Mouse (Mus musculus) midbrain, embryonic 11.5 days (tissue): ENCODE data around the gene Serpina5. TPM values are rescaled to one million over a fixed set of nuclear protein-coding genes. Genes with fewer than 3 reads are reported as not detected.
"Not testable (repeated sequence)": the region's sequence is repeated elsewhere in the genome, so short reads cannot be mapped to it uniquely, and the experiment has no call there.

Experiments
- ATAC-seq: fragments of 200-750 bp; cut with Nextera tagmentation; 2 replicates; pipeline ENCODE4 v1.8.0; 2017; ENCODE audit warnings: moderate TSS enrichment, moderate library complexity; ENCODE audit not compliant: low FRiP score
- DNase-seq: peaks from one replicate; pipeline ENCODE4 v3.0.0; 2015; ENCODE audit warnings: low spot score; ENCODE audit errors: missing footprints
- H3K27ac ChIP-seq: fragments of 300-500 bp; sonication (generic); 2 replicates; pipeline ENCODE4 v1.5.1; 2014; ENCODE audit warnings: low read depth, low read length
- H3K27me3 ChIP-seq: fragments of 300-500 bp; sonication (generic); 2 replicates; pipeline ENCODE4 v1.6.1; 2014; ENCODE audit warnings: mild to moderate bottlenecking, low read length, moderate library complexity, mixed read lengths; ENCODE audit not compliant: control insufficient read depth, insufficient read depth
- H3K36me3 ChIP-seq: fragments of 300-500 bp; sonication (generic); 2 replicates; pipeline ENCODE4 v1.6.1; 2014; ENCODE audit warnings: mild to moderate bottlenecking, low read length, moderate library complexity, mixed read lengths; ENCODE audit not compliant: control insufficient read depth, insufficient read depth
- H3K4me1 ChIP-seq: fragments of 300-500 bp; sonication (generic); 2 replicates; pipeline ENCODE4 v1.6.1; 2014; ENCODE audit warnings: low read length; ENCODE audit not compliant: control insufficient read depth, insufficient read depth
- H3K4me2 ChIP-seq: fragments of 300-500 bp; sonication (generic); 2 replicates; pipeline ENCODE4 v1.6.1; 2014; ENCODE audit warnings: mild to moderate bottlenecking, moderate library complexity
- H3K4me3 ChIP-seq: fragments of 300-500 bp; sonication (generic); 2 replicates; pipeline ENCODE4 v1.5.1; 2014; ENCODE audit warnings: low read depth, low read length
- H3K9ac ChIP-seq: fragments of 300-500 bp; sonication (generic); 2 replicates; pipeline ENCODE4 v1.6.1; 2014; ENCODE audit warnings: low read length
- H3K9me3 ChIP-seq: fragments of 300-500 bp; sonication (generic); 2 replicates; pipeline ENCODE4 v1.6.1; 2016; ENCODE audit warnings: low read length; ENCODE audit not compliant: control insufficient read depth
- WGBS: fragments of 180-500 bp; shearing (Covaris S2); extraction: QIAGEN DNeasy Blood & Tissue Kit; methylation state at CpG from one replicate; pipeline ENCODE4 v1.1.7; 2014; 5-methylcytosine and 5-hydroxymethylcytosine counted together
- polyA plus RNA-seq: library from polyadenylated mRNA; unstranded; fragments of >200 nt; fragmentation: Nextera tagmentation; extraction: Ambion mirVana; gene quantifications from 2 replicates; pipeline ENCODE4 v1.2.1, GENCODE M21; 2014

Gene Serpina5
- polyA plus RNA-seq, 1 experiment from 2014 or later, result not detected

- Histone ChIP-seq H3K4me1 (no peaks in the 10 kb centered on the region), H3K36me3 (no peaks in the 10 kb centered on the region), H3K27ac (no peak overlapping the region), H3K4me3 (no peak overlapping the region), H3K9me3 (no peaks in the 10 kb centered on the region), H3K4me2 (no peak overlapping the region), H3K27me3 (no peaks in the 10 kb centered on the region), H3K9ac (no peak overlapping the region)
- DNase-seq (peak; percentile 84), ATAC-seq (0 out of 2 replicates have a peak, but pooled peaks have one; percentile 10)
- WGBS, result 47% methylated on average over 4 of the region's 4 CpGs
Measured at GRCm38 (mm10) chr12:104067549-104067948, 33.4 kb upstream of the Serpina5 start.

DNA sequence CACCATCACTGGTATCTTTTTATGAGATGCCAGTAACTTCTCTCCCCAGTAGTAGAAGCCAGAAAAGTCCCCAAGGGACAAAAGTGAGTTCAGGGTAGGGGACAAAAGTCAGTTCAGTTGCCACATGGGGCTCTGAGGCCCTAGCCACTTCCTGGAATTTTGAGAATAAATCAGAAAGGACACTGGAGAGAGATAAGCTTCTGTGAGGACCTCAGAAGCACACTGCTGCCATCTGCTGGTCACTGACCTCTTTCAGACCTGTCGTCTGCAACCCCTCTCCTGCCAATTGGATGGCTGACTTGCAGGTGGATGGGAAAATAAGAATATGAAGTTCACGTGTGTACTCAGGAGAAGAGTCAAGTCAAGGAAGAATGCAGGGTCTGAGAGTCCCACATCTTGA lies 31.3 kb upstream of the Serpina5 start:
- Histone ChIP-seq H3K36me3 (no peaks in the 10 kb centered on the region), H3K4me3 (no peak overlapping the region)

GRCm38 (mm10) chr12:104071708-104072107 lies 29.2 kb upstream of the Serpina5 start:
- Histone ChIP-seq H3K36me3 (no peaks in the 10 kb centered on the region), H3K27ac (no peak overlapping the region), H3K9me3 (no peaks in the 10 kb centered on the region), H3K9ac (no peak overlapping the region), H3K27me3 (no peaks in the 10 kb centered on the region), H3K4me2 (no peak overlapping the region), H3K4me1 (no peaks in the 10 kb centered on the region), H3K4me3 (no peak overlapping the region)
- DNase-seq (no peak), ATAC-seq (no peak)
- WGBS, result 50% methylated on average over 1 of the region's 1 CpGs

More for the DNA sequence above, 31.3 kb upstream of the Serpina5 start:
- peak; percentile 68 for ATAC-seq
- no peaks in the 10 kb centered on the region for H3K27me3 ChIP-seq
- no peaks in the 10 kb centered on the region for H3K4me1 ChIP-seq
- WGBS, result 19% methylated on average over 2 of the region's 2 CpGs
- no peak overlapping the region for H3K9ac ChIP-seq
- DNase-seq, result peak; percentile 97
- no peak overlapping the region for H3K4me2 ChIP-seq
- no peak overlapping the region for H3K27ac ChIP-seq
- H3K9me3 ChIP-seq, result no peaks in the 10 kb centered on the region

GRCm38 (mm10) chr12:104072286-104072685 lies 28.6 kb upstream of the Serpina5 start:
- H3K4me1 ChIP-seq, result no peaks in the 10 kb centered on the region
- 69% methylated on average over 5 of the region's 5 CpGs for WGBS
- ATAC-seq (no peak), DNase-seq (no peak)
- no peak overlapping the region for H3K4me2 ChIP-seq
- no peaks in the 10 kb centered on the region for H3K27me3 ChIP-seq
- no peaks in the 10 kb centered on the region for H3K9me3 ChIP-seq
- H3K4me3 ChIP-seq, result no peak overlapping the region
- no peak overlapping the region for H3K27ac ChIP-seq
- no peaks in the 10 kb centered on the region for H3K36me3 ChIP-seq
- H3K9ac ChIP-seq, result no peak overlapping the region

GRCm38 (mm10) chr12:104090119-104090518 lies 10.8 kb upstream of the Serpina5 start:
- Histone ChIP-seq H3K9ac (no peak overlapping the region), H3K27me3 (no peaks in the 10 kb centered on the region), H3K4me3 (no peak overlapping the region), H3K27ac (no peak overlapping the region), H3K4me2 (no peak overlapping the region), H3K4me1 (no peaks in the 10 kb centered on the region), H3K9me3 (no peaks in the 10 kb centered on the region), H3K36me3 (no peaks in the 10 kb centered on the region)
- ATAC-seq (no peak), DNase-seq (no peak)
- WGBS, result 76% methylated on average over 2 of the region's 2 CpGs

GRCm38 (mm10) chr12:104091303-104091702 lies 9.6 kb upstream of the Serpina5 start:
- WGBS, result 97% methylated on average over 1 of the region's 1 CpGs
- Histone ChIP-seq H3K27me3 (no peaks in the 10 kb centered on the region), H3K9me3 (no peaks in the 10 kb centered on the region), H3K4me2 (no peak overlapping the region), H3K36me3 (no peaks in the 10 kb centered on the region), H3K4me1 (no peaks in the 10 kb centered on the region), H3K4me3 (no peak overlapping the region), H3K27ac (no peak overlapping the region), H3K9ac (no peak overlapping the region)
- no peak for ATAC-seq
- DNase-seq, result no peak

DNA sequence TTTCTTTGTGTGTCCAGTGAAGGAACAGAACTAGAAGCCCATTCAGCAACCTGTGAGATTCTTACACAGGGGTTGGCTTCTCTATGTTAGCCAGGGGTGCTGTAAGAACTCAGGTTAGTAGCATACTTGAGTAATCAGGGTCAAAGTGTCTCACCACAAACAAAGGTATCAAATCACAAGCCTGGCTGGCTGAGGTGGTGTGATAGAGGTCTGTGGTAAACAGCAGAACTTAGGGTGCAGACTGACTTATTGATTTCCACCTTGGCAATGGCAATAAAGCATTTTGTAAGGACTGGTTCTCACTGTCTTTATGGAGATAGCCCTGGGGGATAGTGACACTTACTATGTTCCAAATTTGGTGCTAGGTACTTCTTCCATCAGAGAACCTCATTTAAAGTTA lies 4.9 kb downstream of the Serpina5 start:
- Histone ChIP-seq H3K9ac (no peak overlapping the region), H3K36me3 (no peaks in the 10 kb centered on the region), H3K4me1 (no peaks in the 10 kb centered on the region), H3K9me3 (no peaks in the 10 kb centered on the region), H3K27me3 (no peaks in the 10 kb centered on the region), H3K27ac (no peak overlapping the region), H3K4me3 (no peak overlapping the region), H3K4me2 (no peak overlapping the region)
- DNase-seq (no peak), ATAC-seq (no peak)

DNA sequence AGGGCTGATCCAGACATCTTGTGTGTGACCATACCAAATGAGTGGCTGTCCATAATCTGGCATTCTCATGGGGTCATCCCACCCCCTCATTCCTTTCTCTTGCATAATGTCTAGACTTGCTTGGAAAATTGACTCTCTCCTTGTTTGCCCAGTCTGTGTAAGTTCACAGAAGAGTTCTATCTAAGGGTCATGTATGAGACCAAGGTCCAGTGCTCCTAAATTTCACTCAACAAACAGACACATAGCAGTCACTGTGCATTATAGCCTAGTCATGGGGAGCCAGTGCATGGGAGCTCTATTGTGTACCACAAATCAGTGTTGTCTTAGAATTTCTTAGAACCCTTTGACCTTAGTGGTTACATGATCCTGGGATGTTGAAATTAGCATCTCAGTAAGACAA lies 6.0 kb downstream of the Serpina5 start:
- Histone ChIP-seq H3K27ac (no peak overlapping the region), H3K9ac (no peak overlapping the region), H3K4me1 (no peaks in the 10 kb centered on the region), H3K27me3 (no peaks in the 10 kb centered on the region), H3K9me3 (no peaks in the 10 kb centered on the region), H3K36me3 (no peaks in the 10 kb centered on the region), H3K4me2 (no peak overlapping the region), H3K4me3 (no peak overlapping the region)
- DNase-seq (no peak), ATAC-seq (no peak)

- no peak overlapping the region for H3K27ac ChIP-seq
- H3K4me2 ChIP-seq, result no peak overlapping the region
- H3K36me3 ChIP-seq, result no peaks in the 10 kb centered on the region
- no peak overlapping the region for H3K4me3 ChIP-seq
- H3K27me3 ChIP-seq, result no peaks in the 10 kb centered on the region
- no peak overlapping the region for H3K9ac ChIP-seq
- H3K9me3 ChIP-seq, result no peaks in the 10 kb centered on the region
- 77% methylated on average over 2 of the region's 2 CpGs for WGBS
- no peaks in the 10 kb centered on the region for H3K4me1 ChIP-seq
- DNase-seq (no peak), ATAC-seq (no peak)
Measured at GRCm38 (mm10) chr12:104108507-104108906, 7.6 kb downstream of the Serpina5 start.

DNA sequence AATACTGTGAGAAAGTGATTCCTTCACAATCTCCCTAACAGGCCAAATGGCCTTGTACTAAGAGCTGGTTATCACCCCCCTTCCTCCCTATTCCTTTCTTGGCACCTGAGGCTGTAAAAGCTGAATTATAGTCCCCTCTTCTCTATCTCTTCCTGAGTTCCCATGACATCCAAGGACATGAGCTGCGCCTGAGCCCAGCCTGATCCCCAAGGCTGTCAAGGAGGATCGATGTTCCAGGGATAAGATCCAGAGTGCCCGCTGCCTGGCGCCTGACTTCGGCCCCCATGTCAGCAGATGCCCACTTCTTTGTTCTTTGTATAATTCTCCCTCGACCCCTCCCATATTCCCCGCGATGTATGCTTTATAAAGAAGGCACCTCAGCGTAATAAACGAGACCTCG lies 11.4 kb downstream of the Serpina5 start, which contains the start of gene Serpina3a:
Serpina3a (plus strand) TSS at position 392 of the 400 bp plus-strand sequence.
- not testable (repeated sequence) for DNase-seq, H3K27me3 ChIP-seq, ATAC-seq, H3K4me3 ChIP-seq, H3K27ac ChIP-seq, H3K36me3 ChIP-seq, H3K9me3 ChIP-seq, H3K9ac ChIP-seq, H3K4me2 ChIP-seq, H3K4me1 ChIP-seq
- 93% methylated on average over 11 of the region's 11 CpGs for WGBS
